Mouse (Mus musculus) cerebral cortex, adult 2 months (tissue): ENCODE measurements around the gene Krt8.

Experiments
- WGBS: fragments of 180-500 bp; shearing (Covaris S2); methylation state at CpG from one replicate; pipeline ENCODE4 v1.1.7; 2018; 5-methylcytosine and 5-hydroxymethylcytosine counted together

Krt8 gene

GRCm38 (mm10) chr15:101976023-101976422, 28.3 kb downstream of the Krt8 start:
- 90% methylated on average over 5 of the region's 5 CpGs for WGBS

GRCm38 (mm10) chr15:101974083-101974845, 30.0 kb downstream of the Krt8 start:
- WGBS = 56% methylated on average over 16 of the region's 16 CpGs

GRCm38 (mm10) chr15:101973414-101974077, 30.7 kb downstream of the Krt8 start:
- 10% methylated on average over 15 of the region's 15 CpGs for WGBS

- WGBS = 35% methylated on average over 4 of the region's 6 CpGs
Observed at GRCm38 (mm10) chr15:101970536-101970935, 33.7 kb downstream of the Krt8 start.

- 88% methylated on average over 8 of the region's 8 CpGs for WGBS
Observed at GRCm38 (mm10) chr15:101966808-101967207, 37.5 kb downstream of the Krt8 start.

- WGBS = 83% methylated on average over 3 of the region's 3 CpGs
Observed at GRCm38 (mm10) chr15:101958891-101959290, 45.4 kb downstream of the Krt8 start.

GRCm38 (mm10) chr15:101954187-101954586, 50.1 kb downstream of the Krt8 start, which contains the start of gene Krt78:
Gene Krt78, minus strand, starts transcription at chr15:101954287.
- 91% methylated on average over 9 of the region's 9 CpGs for WGBS

- WGBS = 98% methylated on average over 7 of the region's 7 CpGs
Observed at GRCm38 (mm10) chr15:101952733-101953474, 51.4 kb downstream of the Krt8 start.
